9 mouse cellular contexts compared by ENCODE assay signal in the genomic region with DNA sequence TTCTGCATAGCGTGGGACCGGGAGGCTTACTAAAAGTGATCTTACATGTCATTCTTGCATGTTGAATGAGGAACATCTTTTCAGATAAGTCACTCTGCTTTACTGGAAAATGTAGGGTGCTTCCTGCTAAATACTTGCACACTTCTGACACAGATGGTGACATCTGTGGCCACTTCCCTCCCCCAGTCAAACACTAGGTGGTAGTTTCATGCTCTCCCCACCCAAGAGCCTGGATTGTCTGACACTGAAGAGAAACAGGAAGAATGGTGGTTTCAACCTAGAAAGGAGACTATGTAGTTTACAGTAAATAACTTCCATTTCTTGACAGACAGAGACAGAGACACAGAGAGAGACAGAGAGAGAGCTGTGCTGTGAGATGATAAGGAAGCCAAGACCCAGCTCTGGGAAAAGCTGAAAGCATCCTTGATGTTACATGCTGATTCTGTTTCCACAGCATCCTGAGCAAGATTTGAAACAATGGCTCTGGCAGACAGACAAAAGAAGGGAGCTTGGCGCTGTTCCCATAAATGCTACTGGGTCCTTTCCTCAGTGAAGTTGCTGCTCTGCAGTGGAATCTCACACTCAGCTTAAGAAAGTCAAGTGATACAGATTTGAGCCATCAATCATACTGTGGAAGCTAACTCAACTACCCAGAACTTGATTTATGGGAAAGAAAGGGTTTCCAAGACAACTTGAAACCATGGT.
DNase-seq lines count a peak whose midpoint lies in the region; ATAC-seq and TF ChIP-seq lines count a peak whose summit lies in the region.
"Had no signal": no experiment of that assay in that cellular context is flagged by ENCODE, and none has a peak within 500 bp of the region (broad histone marks: within the 10 kb centered on the region; RNA-seq: fewer than 3 reads in every experiment).

No protein-coding gene starts in this region.

- no peaks in the 10 kb centered on the region for H3K36me3 ChIP-seq in lung, embryonic 14.5 days (ENCODE audit: insufficient read depth)
- no peaks in the 10 kb centered on the region for H3K36me3 ChIP-seq in liver, embryonic 13.5 days
- no peaks in the 10 kb centered on the region for H3K36me3 ChIP-seq in intestine, embryonic 15.5 days
- H3K36me3 ChIP-seq: embryonic facial prominence, embryonic 15.5 days; midbrain, embryonic 13.5 days had no signal

- no peak overlapping the region for H3K27ac ChIP-seq in lung, embryonic 14.5 days (ENCODE audit: low read depth)
- peak overlapping the region; percentile 99 for H3K27ac ChIP-seq in liver, embryonic 13.5 days
- no peak overlapping the region for H3K27ac ChIP-seq in intestine, embryonic 15.5 days
- H3K27ac ChIP-seq: embryonic facial prominence, embryonic 15.5 days; midbrain, embryonic 13.5 days had no signal

- no peak for TF ChIP-seq CTCF in lung, embryonic 14.5 days (IDR thresholded peaks at IDR 0.05; ENCODE audit: low read depth)
- no peak for TF ChIP-seq CTCF in lung, adult 2 months (IDR thresholded peaks at IDR 0.05; ENCODE audit: insufficient read depth, low read length)
- no peak for TF ChIP-seq CTCF in brain, embryonic 14.5 days (IDR thresholded peaks at IDR 0.05; ENCODE audit: borderline replicate concordance, extremely low read depth, insufficient read depth, insufficient read length)

- H3K4me3 ChIP-seq in lung, embryonic 14.5 days (ENCODE audit: low read depth, low read length): no peak overlapping the region
- no peak overlapping the region for H3K4me3 ChIP-seq in lung, adult 2 months (replicated peaks; ENCODE audit: extremely low read depth, low read depth, low read length)
- H3K4me3 ChIP-seq in liver, embryonic 13.5 days (replicated peaks): no peak overlapping the region
- H3K4me3 ChIP-seq in intestine, embryonic 15.5 days (replicated peaks): no peak overlapping the region
- H3K4me3 ChIP-seq: embryonic facial prominence, embryonic 15.5 days; midbrain, embryonic 13.5 days had no signal

- H3K9me3 ChIP-seq in lung, embryonic 14.5 days (ENCODE audit: low read depth, low read length): no peaks in the 10 kb centered on the region
- H3K9me3 ChIP-seq in liver, embryonic 13.5 days (replicated peaks): no peaks in the 10 kb centered on the region
- no peaks in the 10 kb centered on the region for H3K9me3 ChIP-seq in intestine, embryonic 15.5 days
- H3K9me3 ChIP-seq: embryonic facial prominence, embryonic 15.5 days; midbrain, embryonic 13.5 days had no signal

- no peak for TF ChIP-seq POLR2A in lung, adult 2 months (IDR thresholded peaks at IDR 0.05; ENCODE audit: borderline replicate concordance, extremely low read depth, low read depth, low read length)
- no peak for TF ChIP-seq POLR2A in brain, embryonic 14.5 days (IDR thresholded peaks at IDR 0.05; ENCODE audit: borderline replicate concordance, extremely low read depth, insufficient read depth, insufficient read length, poor library complexity, severe bottlenecking)

- WGBS in lung, embryonic 14.5 days: 69% methylated on average over 3 of the region's 3 CpGs
- WGBS in lung, adult 2 months: 70% methylated on average over 3 of the region's 3 CpGs
- 39% methylated on average over 3 of the region's 3 CpGs for WGBS in liver, embryonic 13.5 days (ENCODE audit: insufficient replicate concordance)
- whole genome bisulfite sequencing in intestine, embryonic 15.5 days: 86% methylated on average over 3 of the region's 3 CpGs

- H3K9ac ChIP-seq in lung, embryonic 14.5 days: no peak overlapping the region
- H3K9ac ChIP-seq in liver, embryonic 13.5 days: peak overlapping the region; percentile 18; the same call in 1 of the 2 replicates
- H3K9ac ChIP-seq in intestine, embryonic 15.5 days: no peak overlapping the region
- H3K9ac ChIP-seq: embryonic facial prominence, embryonic 15.5 days; midbrain, embryonic 13.5 days had no signal

- peak; percentile 61 for DNase-seq in lung, embryonic 14.5 days
- no peak for DNase-seq in lung, adult 2 months
- peak; percentile 33 for DNase-seq in brain, embryonic 14.5 days (ENCODE audit: low read depth)
- DNase-seq in liver, embryonic 13.5 days: no peak
- peak; percentile 74 for DNase-seq in thymus, postnatal 0 days (ENCODE audit: low spot score)
- no peak for DNase-seq in left cerebral cortex, postnatal 4 days

- no peak for ATAC-seq in lung, embryonic 14.5 days (ENCODE audit: insufficient read depth)
- peak; percentile 55 for ATAC-seq in liver, embryonic 13.5 days (ENCODE audit: low read depth)
- ATAC-seq in intestine, embryonic 15.5 days: no peak
- ATAC-seq: midbrain, embryonic 13.5 days had no signal

- H3K4me1 ChIP-seq in lung, embryonic 14.5 days (ENCODE audit: insufficient read depth): peaks cover under 1% of the 10 kb centered on the region; the same call in 1 of the 2 replicates
- no peaks in the 10 kb centered on the region for H3K4me1 ChIP-seq in lung, adult 2 months (ENCODE audit: control insufficient read depth, insufficient read depth, low read length)
- peaks cover 79% of the 10 kb centered on the region for H3K4me1 ChIP-seq in liver, embryonic 13.5 days (replicated peaks)
- no peaks in the 10 kb centered on the region for H3K4me1 ChIP-seq in intestine, embryonic 15.5 days (replicated peaks)
- H3K4me1 ChIP-seq: embryonic facial prominence, embryonic 15.5 days had no signal

- H3K4me2 ChIP-seq in lung, embryonic 14.5 days: no peak overlapping the region
- no peak overlapping the region for H3K4me2 ChIP-seq in liver, embryonic 13.5 days
- no peak overlapping the region for H3K4me2 ChIP-seq in intestine, embryonic 15.5 days (replicated peaks)
- H3K4me2 ChIP-seq: embryonic facial prominence, embryonic 15.5 days; midbrain, embryonic 13.5 days had no signal

- intact Hi-C loops in left cerebral cortex, postnatal 4 days (cut with DNase I): no loop called here

- no peaks in the 10 kb centered on the region for H3K27me3 ChIP-seq in lung, embryonic 14.5 days (ENCODE audit: insufficient read depth, low read length)
- H3K27me3 ChIP-seq in liver, embryonic 13.5 days: no peaks in the 10 kb centered on the region
- H3K27me3 ChIP-seq in intestine, embryonic 15.5 days (replicated peaks): no peaks in the 10 kb centered on the region
- H3K27me3 ChIP-seq: embryonic facial prominence, embryonic 15.5 days; midbrain, embryonic 13.5 days had no signal

Comparison
In these comparisons a context has a peak if more than half of its experiments do, and no peak if none do; other contexts are left out.
1. DNase-seq: peak in lung, embryonic 14.5 days (single experiment), brain, embryonic 14.5 days (single experiment) and thymus, postnatal 0 days (single experiment); none in lung, adult 2 months (single experiment), liver, embryonic 13.5 days (single experiment) and left cerebral cortex, postnatal 4 days (single experiment).